Mouse (Mus musculus) forebrain, embryonic 12.5 days (tissue): ENCODE measurements at regions not wholly inside any gene's neighbourhood (a gene's known extent, or its start where the extent isn't known, plus 50 kb on each side); places are given as distances from the start of the nearest gene placed in this dataset.

Experiments used
- ATAC-seq: fragments of 200-750 bp; cut with Nextera tagmentation; 2 replicates; pipeline ENCODE4 v1.8.0; 2017; ENCODE audit warnings: moderate TSS enrichment; ENCODE audit not compliant: low FRiP score
- H3K27ac ChIP-seq: fragments of 300-500 bp; sonication (generic); 2 replicates; pipeline ENCODE4 v1.5.1; 2016; ENCODE audit warnings: mild to moderate bottlenecking
- H3K27me3 ChIP-seq: fragments of 300-500 bp; sonication (generic); 2 replicates; pipeline ENCODE4 v1.6.1; 2016; ENCODE audit warnings: mild to moderate bottlenecking
- H3K36me3 ChIP-seq: fragments of 300-500 bp; sonication (generic); replicated peaks from 2 replicates; pipeline ENCODE4 v1.6.1; 2016; ENCODE audit warnings: mild to moderate bottlenecking
- H3K4me1 ChIP-seq: fragments of 300-500 bp; sonication (generic); 2 replicates; pipeline ENCODE4 v1.6.1; 2016
- H3K4me2 ChIP-seq: fragments of 300-500 bp; sonication (generic); 2 replicates; pipeline ENCODE4 v1.6.1; 2016; ENCODE audit warnings: mild to moderate bottlenecking, moderate library complexity
- H3K4me3 ChIP-seq: fragments of 300-500 bp; sonication (generic); replicated peaks from 2 replicates; pipeline ENCODE4 v1.5.1; 2016; ENCODE audit warnings: mild to moderate bottlenecking
- H3K9ac ChIP-seq: fragments of 300-500 bp; sonication (generic); 2 replicates; pipeline ENCODE4 v1.6.1; 2016; ENCODE audit warnings: mild to moderate bottlenecking
- H3K9me3 ChIP-seq: fragments of 300-500 bp; sonication (generic); 2 replicates; pipeline ENCODE4 v1.6.1; 2016
- WGBS: fragments of 180-500 bp; shearing (Covaris S2); methylation state at CpG from one replicate; pipeline ENCODE4 v1.1.7; 2016; 5-methylcytosine and 5-hydroxymethylcytosine counted together

DNA sequence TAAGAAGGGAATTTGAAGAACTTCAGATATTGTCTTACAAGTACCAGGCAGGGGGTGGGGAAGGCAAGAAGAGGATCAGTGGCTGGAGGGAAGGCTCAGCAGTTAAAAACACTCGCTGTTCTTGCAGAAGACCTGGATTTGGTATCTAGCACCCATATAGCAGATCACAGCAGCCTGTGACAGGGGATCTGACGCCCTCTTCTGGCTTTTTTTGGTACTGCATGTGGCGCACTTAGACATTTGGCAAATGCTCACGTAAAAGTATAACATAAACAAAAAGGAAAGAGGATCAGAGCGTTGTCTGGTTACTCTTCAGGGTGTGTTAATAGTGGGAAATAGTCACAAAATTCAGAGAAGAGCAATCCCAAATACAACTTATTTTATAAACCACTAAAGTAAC is 213.1 kb upstream of the 4930535I16Rik start:
- no peak overlapping the region for H3K4me2 ChIP-seq
- H3K4me3 ChIP-seq: no peak overlapping the region
- 76% methylated on average over 5 of the region's 5 CpGs for WGBS
- no peak overlapping the region for H3K9ac ChIP-seq
- no peak for ATAC-seq
- H3K9me3 ChIP-seq: no peaks in the 10 kb centered on the region
- no peak overlapping the region for H3K27ac ChIP-seq
- no peaks in the 10 kb centered on the region for H3K4me1 ChIP-seq
- H3K27me3 ChIP-seq: peaks cover 13% of the 10 kb centered on the region; the same call in 1 of the 2 replicates
- H3K36me3 ChIP-seq: no peaks in the 10 kb centered on the region

DNA sequence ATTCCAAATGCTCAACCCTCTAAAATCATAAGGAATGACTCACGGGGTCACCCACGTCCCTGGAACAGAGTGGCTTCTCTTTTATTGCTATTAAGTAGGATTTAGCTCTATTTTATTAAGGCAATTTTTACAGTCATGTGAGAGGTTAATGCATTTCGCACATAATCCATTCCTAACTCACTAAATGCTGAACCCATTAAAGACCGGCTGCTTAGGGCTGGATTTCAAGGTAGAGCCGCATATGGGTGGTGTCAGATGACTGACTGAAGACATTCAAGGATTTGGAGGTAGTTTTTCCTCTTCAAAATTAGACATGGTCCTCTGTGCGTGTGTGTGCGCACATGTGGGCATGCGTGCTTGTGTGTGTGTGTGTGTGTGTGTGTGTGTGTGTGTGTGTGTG is 208.4 kb upstream of the 4930535I16Rik start:
- H3K4me2 ChIP-seq: no peak overlapping the region
- no peaks in the 10 kb centered on the region for H3K36me3 ChIP-seq
- H3K9me3 ChIP-seq: no peaks in the 10 kb centered on the region
- no peak for ATAC-seq
- H3K27ac ChIP-seq: no peak overlapping the region
- no peak overlapping the region for H3K9ac ChIP-seq
- no peak overlapping the region for H3K4me3 ChIP-seq
- no peaks in the 10 kb centered on the region for H3K4me1 ChIP-seq
- no peaks in the 10 kb centered on the region for H3K27me3 ChIP-seq
- WGBS: 89% methylated on average over 8 of the region's 8 CpGs

DNA sequence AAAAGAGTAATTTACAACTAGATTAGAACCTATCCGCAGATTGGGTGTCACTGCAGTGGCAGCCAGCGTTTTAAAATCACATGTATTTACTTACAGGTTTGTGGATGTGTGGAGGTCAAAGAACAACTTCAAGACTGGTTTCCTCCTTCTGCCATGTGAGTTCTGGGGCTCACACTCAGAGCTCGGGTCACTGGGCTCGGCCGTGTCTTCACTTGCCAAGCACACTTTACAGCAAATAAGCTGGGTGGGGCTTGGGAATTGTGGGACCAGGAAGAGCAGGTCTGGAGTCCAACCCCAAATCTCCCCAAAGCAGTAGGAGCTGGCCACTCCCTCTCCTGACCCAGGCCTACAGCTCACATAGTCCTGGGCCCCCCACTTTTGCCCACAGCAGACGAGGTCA is 202.5 kb upstream of the 4930535I16Rik start:
- Histone ChIP-seq H3K27me3 (peaks cover 7% of the 10 kb centered on the region; the same call in 1 of the 2 replicates), H3K9me3 (no peaks in the 10 kb centered on the region), H3K36me3 (no peaks in the 10 kb centered on the region), H3K4me1 (no peaks in the 10 kb centered on the region; the same call in 1 of the 2 replicates), H3K27ac (no peak overlapping the region), H3K4me3 (no peak overlapping the region), H3K9ac (no peak overlapping the region), H3K4me2 (no peak overlapping the region)
- WGBS: 74% methylated on average over 6 of the region's 6 CpGs
- ATAC-seq: no peak

DNA sequence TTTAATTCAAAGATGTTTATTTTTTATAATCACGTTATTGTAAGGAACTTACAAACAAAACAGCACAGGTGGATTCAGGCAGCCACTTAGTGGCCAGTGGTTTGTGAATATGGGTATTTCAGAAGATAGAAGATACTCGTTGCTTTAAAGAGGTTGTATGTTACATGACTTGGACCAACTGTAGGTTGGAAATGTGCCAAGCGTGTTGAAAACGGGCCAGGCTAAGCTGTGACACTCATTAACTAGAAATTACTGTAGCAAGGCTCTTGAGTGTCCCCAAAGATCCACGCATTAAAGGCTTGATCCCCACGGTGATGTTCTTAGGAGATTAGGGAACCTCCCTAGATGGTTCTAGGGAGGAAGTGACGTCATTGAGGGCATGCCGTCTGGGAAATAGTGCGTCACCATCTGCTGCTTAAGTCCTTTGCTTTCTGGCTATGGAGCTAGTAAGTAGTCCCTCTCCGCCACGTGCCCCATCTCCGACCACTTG is 196.1 kb upstream of the 4930535I16Rik start:
- H3K9me3 ChIP-seq: peaks cover 4% of the 10 kb centered on the region; the same call in 1 of the 2 replicates
- H3K4me1 ChIP-seq: no peaks in the 10 kb centered on the region; the same call in 1 of the 2 replicates
- H3K27ac ChIP-seq: no peak overlapping the region
- no peak overlapping the region for H3K4me2 ChIP-seq
- H3K4me3 ChIP-seq: no peak overlapping the region
- ATAC-seq: no peak
- peaks cover 5% of the 10 kb centered on the region; the same call in 1 of the 2 replicates for H3K27me3 ChIP-seq
- WGBS: 84% methylated on average over 12 of the region's 12 CpGs
- no peak overlapping the region for H3K9ac ChIP-seq
- H3K36me3 ChIP-seq: no peaks in the 10 kb centered on the region

DNA sequence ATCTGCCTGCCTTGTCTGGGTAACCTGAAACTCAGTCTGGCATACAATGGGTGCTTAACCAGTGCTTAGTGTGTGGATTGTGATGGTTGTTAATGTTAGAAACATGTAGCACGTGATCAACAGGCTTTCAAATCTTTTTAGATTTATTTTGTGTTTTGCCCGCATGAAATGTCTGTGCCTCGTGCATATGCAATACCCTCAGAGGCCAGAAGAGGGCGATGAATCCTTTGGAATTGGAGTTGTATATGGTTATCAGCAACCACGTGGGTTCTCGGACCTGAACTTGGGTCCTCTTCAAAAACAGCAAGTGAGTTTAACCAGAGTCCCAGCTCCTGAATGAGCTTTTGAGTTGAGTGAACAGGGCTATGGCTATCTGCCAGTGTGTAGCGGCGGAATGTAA is 192.9 kb upstream of the 4930535I16Rik start:
- 69% methylated on average over 8 of the region's 8 CpGs for WGBS
- no peak overlapping the region for H3K9ac ChIP-seq

DNA sequence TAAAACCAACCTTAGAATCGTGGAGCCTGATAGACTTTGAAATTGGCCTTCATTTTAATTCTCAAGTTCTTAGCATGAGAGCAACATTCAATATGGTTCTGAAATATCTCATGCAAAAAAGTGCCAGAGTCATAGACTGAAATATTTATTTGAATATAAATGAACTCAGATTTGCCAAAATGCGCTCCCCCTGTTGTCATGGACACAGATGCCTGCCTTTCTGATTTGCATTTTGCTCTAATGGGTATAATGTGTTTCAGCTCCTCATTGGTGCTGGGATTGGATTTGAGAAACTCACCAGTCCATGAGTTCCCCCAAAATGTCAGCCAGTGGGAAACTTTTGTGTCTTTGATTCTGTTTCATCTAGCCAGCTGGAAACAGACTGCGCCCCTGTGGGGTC is 191.5 kb upstream of the 4930535I16Rik start:
- no peaks in the 10 kb centered on the region for H3K36me3 ChIP-seq
- no peak overlapping the region for H3K27ac ChIP-seq
- peaks cover 5% of the 10 kb centered on the region; the same call in 1 of the 2 replicates for H3K27me3 ChIP-seq
- no peak overlapping the region for H3K4me2 ChIP-seq
- H3K9ac ChIP-seq: no peak overlapping the region
- ATAC-seq: no peak
- WGBS: 81% methylated on average over 3 of the region's 3 CpGs
- H3K4me1 ChIP-seq: no peaks in the 10 kb centered on the region; the same call in 1 of the 2 replicates
- H3K4me3 ChIP-seq: no peak overlapping the region
- peaks cover 4% of the 10 kb centered on the region; the same call in 1 of the 2 replicates for H3K9me3 ChIP-seq

More for the DNA sequence above, 192.9 kb upstream of the 4930535I16Rik start:
- Histone ChIP-seq H3K27ac (no peak overlapping the region), H3K9me3 (peaks cover 4% of the 10 kb centered on the region; the same call in 1 of the 2 replicates), H3K4me3 (no peak overlapping the region), H3K27me3 (peaks cover 5% of the 10 kb centered on the region; the same call in 1 of the 2 replicates), H3K4me2 (no peak overlapping the region), H3K36me3 (no peaks in the 10 kb centered on the region), H3K4me1 (no peaks in the 10 kb centered on the region; the same call in 1 of the 2 replicates)
- ATAC-seq: no peak

DNA sequence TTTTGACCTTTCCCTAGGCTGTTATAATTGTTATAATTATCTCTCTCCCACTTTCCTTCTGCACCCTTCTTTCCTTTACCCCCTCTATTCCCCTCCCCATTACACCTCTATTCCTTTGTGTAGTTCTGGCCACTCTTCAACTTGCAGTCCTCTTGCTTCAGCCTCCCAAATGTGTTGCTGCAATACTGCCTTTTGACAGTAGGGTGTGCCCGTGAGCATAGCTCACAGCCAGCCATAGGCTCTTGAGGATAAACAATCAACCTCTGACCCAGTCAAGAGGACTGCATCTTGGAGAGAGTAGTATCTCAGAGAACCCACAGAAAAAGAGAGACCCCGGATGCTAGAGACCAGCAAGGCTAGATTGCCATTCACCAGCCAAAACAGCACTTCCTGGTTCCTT is 184.9 kb upstream of the 4930535I16Rik start:
- Histone ChIP-seq H3K4me2 (no peak overlapping the region), H3K4me1 (peaks cover 8% of the 10 kb centered on the region; the same call in 1 of the 2 replicates), H3K27ac (no peak overlapping the region), H3K27me3 (0 out of 2 replicates have a peak, but pooled peaks cover 5% of the 10 kb centered on the region), H3K9me3 (no peaks in the 10 kb centered on the region), H3K9ac (no peak overlapping the region), H3K36me3 (no peaks in the 10 kb centered on the region), H3K4me3 (no peak overlapping the region)
- ATAC-seq: no peak
- 40% methylated on average over 2 of the region's 2 CpGs for WGBS

DNA sequence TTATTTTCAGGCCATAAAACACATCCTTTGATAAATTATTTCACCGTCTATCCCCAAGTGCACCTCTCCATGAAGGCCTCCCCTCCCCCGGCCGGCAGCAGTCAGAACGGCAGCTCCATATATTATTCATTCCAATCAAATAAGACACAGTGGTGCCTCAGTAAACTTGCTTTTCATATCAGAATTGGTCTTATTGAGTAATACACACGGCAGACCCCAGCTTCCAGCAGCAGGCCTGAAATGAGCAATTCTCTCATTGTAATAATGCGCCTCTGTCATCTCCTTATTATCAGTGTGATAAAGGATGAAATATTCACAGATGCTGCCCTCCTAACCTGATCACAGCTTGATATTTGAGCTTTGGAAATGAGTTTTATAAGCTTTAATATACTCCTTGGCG is 169.0 kb upstream of the 4930535I16Rik start:
- no peak overlapping the region for H3K4me3 ChIP-seq
- H3K27ac ChIP-seq: no peak overlapping the region
- WGBS: 83% methylated on average over 7 of the region's 7 CpGs
- H3K36me3 ChIP-seq: no peaks in the 10 kb centered on the region
- no peaks in the 10 kb centered on the region for H3K27me3 ChIP-seq
- no peak for ATAC-seq
- H3K9ac ChIP-seq: no peak overlapping the region
- H3K9me3 ChIP-seq: no peaks in the 10 kb centered on the region
- H3K4me1 ChIP-seq: peaks cover 3% of the 10 kb centered on the region; the same call in 1 of the 2 replicates
- no peak overlapping the region for H3K4me2 ChIP-seq

DNA sequence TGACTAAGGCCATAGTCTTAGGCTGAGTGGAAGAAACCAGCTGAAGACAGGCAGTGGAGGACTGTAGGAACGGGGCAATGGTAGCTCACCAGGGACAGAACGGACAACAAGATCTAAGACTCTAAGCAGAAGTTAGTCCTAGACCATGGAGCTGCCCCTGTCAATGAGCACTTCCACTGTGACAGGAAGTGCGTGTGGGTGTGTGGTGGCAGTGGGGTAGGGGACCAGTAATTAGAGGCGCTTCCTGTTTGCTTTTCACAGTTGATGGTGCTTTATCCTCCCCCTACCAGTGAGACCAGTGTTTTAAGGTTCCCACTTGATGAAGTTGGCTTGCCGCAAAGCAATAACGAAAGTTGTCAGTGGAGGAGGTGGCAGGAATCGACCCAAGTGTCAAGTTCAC is 168.4 kb upstream of the 4930535I16Rik start:
- Histone ChIP-seq H3K27ac (no peak overlapping the region), H3K9ac (no peak overlapping the region), H3K9me3 (no peaks in the 10 kb centered on the region), H3K4me1 (peaks cover 3% of the 10 kb centered on the region; the same call in 1 of the 2 replicates), H3K4me3 (no peak overlapping the region), H3K4me2 (no peak overlapping the region), H3K27me3 (no peaks in the 10 kb centered on the region), H3K36me3 (no peaks in the 10 kb centered on the region)
- ATAC-seq: no peak
- WGBS: 91% methylated on average over 7 of the region's 7 CpGs

DNA sequence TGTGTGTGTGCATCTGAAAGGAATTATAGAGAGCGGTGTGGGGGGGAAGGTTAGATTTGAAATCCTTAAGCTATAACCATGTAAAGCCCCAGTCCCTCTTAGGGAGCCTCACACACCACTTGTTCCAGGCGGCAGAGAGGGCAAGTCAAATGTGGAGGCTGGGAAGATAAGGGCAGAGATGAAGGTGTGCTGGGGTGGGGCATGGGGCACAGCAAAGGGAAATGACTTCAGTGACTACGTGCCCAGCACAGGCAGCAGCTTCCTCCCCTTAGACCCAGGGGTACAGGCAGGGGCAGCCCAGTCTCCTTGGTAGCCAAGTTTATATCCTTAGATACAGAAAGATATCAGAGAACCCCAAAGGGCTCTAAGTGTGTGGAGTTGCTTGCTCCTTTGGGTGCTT is 161.8 kb upstream of the 4930535I16Rik start:
- no peak overlapping the region for H3K4me3 ChIP-seq
- ATAC-seq: no peak
- H3K4me2 ChIP-seq: no peak overlapping the region
- 0 out of 2 replicates have a peak, but pooled peaks cover 4% of the 10 kb centered on the region for H3K27me3 ChIP-seq
- no peak overlapping the region for H3K9ac ChIP-seq
- H3K27ac ChIP-seq: no peak overlapping the region
- 79% methylated on average over 3 of the region's 3 CpGs for WGBS
- no peaks in the 10 kb centered on the region for H3K36me3 ChIP-seq
- no peaks in the 10 kb centered on the region; the same call in 1 of the 2 replicates for H3K4me1 ChIP-seq
- no peaks in the 10 kb centered on the region for H3K9me3 ChIP-seq

DNA sequence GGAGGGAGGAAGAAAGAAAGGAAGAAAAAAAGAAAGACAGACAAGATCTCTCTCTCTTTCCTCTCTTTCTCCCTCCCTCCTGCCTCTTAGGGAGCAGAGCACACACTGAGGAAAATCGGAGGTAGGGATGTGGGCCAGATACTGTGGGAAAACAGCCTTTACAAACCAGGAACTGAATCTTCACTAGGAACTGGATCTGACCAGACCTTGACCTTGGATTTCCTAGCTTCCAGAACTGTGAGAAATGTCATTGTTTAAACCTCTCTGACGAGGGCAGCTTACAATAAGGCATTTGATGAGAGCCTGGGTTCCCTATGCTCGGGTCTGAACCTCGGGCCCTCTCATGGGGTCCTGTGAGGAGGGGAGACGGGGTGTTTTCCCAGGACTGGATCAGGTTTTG is 157.7 kb upstream of the 4930535I16Rik start:
- ATAC-seq: no peak
- H3K27ac ChIP-seq: no peak overlapping the region
- no peak overlapping the region for H3K9ac ChIP-seq
- no peaks in the 10 kb centered on the region for H3K36me3 ChIP-seq
- no peak overlapping the region for H3K4me2 ChIP-seq
- H3K27me3 ChIP-seq: 0 out of 2 replicates have a peak, but pooled peaks cover 4% of the 10 kb centered on the region
- WGBS: 57% methylated on average over 5 of the region's 5 CpGs
- no peak overlapping the region for H3K4me3 ChIP-seq
- H3K4me1 ChIP-seq: no peaks in the 10 kb centered on the region
- no peaks in the 10 kb centered on the region for H3K9me3 ChIP-seq

DNA sequence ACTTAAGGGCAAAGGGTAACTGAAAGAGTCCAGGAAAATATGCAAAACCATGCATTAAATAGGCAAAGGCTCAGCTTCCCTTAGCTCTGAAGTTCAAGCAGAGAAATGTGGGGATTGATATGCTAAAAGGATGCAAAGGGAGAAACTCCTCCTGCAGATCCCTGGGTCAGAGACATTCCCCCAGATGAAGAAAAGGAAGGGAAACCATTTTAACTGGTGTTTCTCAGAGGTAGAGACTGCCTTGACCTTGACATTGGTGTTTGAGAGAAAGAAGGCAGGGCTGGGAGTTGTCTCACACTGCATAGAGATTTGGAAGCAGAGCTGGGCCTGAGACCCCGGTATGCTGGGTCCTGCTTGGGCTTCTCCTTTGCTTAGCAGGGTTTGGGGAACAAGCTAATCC is 155.8 kb upstream of the 4930535I16Rik start:
- no peaks in the 10 kb centered on the region for H3K9me3 ChIP-seq
- H3K9ac ChIP-seq: no peak overlapping the region
- H3K36me3 ChIP-seq: no peaks in the 10 kb centered on the region
- H3K4me2 ChIP-seq: no peak overlapping the region
- 0 out of 2 replicates have a peak, but pooled peaks cover 4% of the 10 kb centered on the region for H3K27me3 ChIP-seq
- ATAC-seq: no peak
- WGBS: 82% methylated on average over 1 of the region's 1 CpGs
- no peak overlapping the region for H3K27ac ChIP-seq
- no peaks in the 10 kb centered on the region for H3K4me1 ChIP-seq
- H3K4me3 ChIP-seq: no peak overlapping the region

DNA sequence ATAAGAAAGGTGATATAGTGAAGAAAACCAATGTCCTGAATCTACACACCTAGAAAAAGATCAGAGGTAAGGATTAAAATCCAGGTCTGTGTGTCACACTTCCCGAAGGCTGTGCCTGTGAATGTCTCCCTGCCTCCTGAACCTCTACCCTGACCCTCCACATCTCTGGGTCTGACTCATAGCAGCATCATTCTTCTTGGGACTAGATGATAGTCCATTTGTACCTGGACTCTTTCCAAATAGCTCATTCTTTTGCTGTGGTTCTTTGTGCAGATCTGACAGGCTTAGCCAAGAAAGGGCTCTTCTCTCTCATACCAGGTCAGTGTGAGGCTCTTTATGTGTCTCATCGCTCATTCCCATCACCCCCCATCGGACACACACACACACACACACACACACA is 146.8 kb upstream of the 4930535I16Rik start:
- H3K4me2 ChIP-seq: no peak overlapping the region
- H3K4me1 ChIP-seq: no peaks in the 10 kb centered on the region
- H3K36me3 ChIP-seq: no peaks in the 10 kb centered on the region
- H3K9me3 ChIP-seq: no peaks in the 10 kb centered on the region
- H3K9ac ChIP-seq: no peak overlapping the region
- no peak overlapping the region for H3K4me3 ChIP-seq
- no peaks in the 10 kb centered on the region for H3K27me3 ChIP-seq
- ATAC-seq: no peak
- no peak overlapping the region for H3K27ac ChIP-seq
- WGBS: 85% methylated on average over 3 of the region's 3 CpGs
